Mouse (Mus musculus) small intestine, adult 2 months (tissue): ENCODE results near the gene Hoxc5. TPM values are rescaled to one million over a fixed set of nuclear protein-coding genes. Genes with fewer than 3 reads are reported as not detected.

Experiments used
- H3K27ac ChIP-seq: fragments of 200-500 bp; 2 replicates; pipeline ENCODE4 v1.5.1; 2012; ENCODE audit warnings: low read depth, low read length, control low read depth, inconsistent platforms; ENCODE audit not compliant: insufficient read depth
- H3K27me3 ChIP-seq: fragments of 200-500 bp; 2 replicates; pipeline ENCODE4 v1.6.1; 2012; ENCODE audit warnings: mild to moderate bottlenecking, moderate library complexity, low read length, inconsistent platforms; ENCODE audit not compliant: control insufficient read depth, insufficient read depth
- H3K36me3 ChIP-seq: fragments of 200-500 bp; 2 replicates; pipeline ENCODE4 v1.6.1; 2012; ENCODE audit warnings: mild to moderate bottlenecking, low read length, control low read depth, inconsistent platforms; ENCODE audit not compliant: control insufficient read depth, insufficient read depth
- H3K4me1 ChIP-seq: fragments of 200-500 bp; 2 replicates; pipeline ENCODE4 v1.6.1; 2012; ENCODE audit warnings: low read length, inconsistent platforms, mixed read lengths; ENCODE audit not compliant: control insufficient read depth, insufficient read depth, insufficient read length
- H3K4me3 ChIP-seq: fragments of 200-500 bp; 2 replicates; pipeline ENCODE4 v1.5.1; 2012; ENCODE audit warnings: low read depth, mild to moderate bottlenecking, control low read depth, inconsistent platforms, low read length, moderate library complexity
- CTCF ChIP-seq: fragments of 200-500 bp; IDR thresholded peaks from 2 replicates; pipeline ENCODE4 v1.5.1; 2012; ENCODE audit warnings: low read depth, mild to moderate bottlenecking, control low read depth, inconsistent platforms, low read length, moderate library complexity, mixed read lengths; ENCODE audit not compliant: insufficient replicate concordance, insufficient read length; ENCODE audit errors: extremely low read depth
- POLR2A ChIP-seq: fragments of 200-500 bp; IDR thresholded peaks from 2 replicates; pipeline ENCODE4 v1.6.1; 2012; ENCODE audit warnings: low read depth, mild to moderate bottlenecking, control low read depth, inconsistent platforms, low read length, moderate library complexity
- WGBS: fragments of 180-500 bp; shearing (Covaris S2); methylation state at CpG from one replicate; pipeline ENCODE4 v1.1.7; 2018; 5-methylcytosine and 5-hydroxymethylcytosine counted together
- polyA plus RNA-seq: library from polyadenylated mRNA; depleted of rRNA; stranded (reverse); fragments of >200 nt; gene quantifications from 2 replicates; pipeline ENCODE4 v1.2.3, GENCODE M21; 2012

The Hoxc5 gene
- polyA plus RNA-seq, 1 experiment, result 1.7 TPM

- H3K27me3 ChIP-seq, result peaks cover 89% of the 10 kb centered on the region
- no peak overlapping the region for H3K4me3 ChIP-seq
- H3K36me3 ChIP-seq, result no peaks in the 10 kb centered on the region
- TF ChIP-seq POLR2A (no peak), CTCF (no peak)
- H3K4me1 ChIP-seq, result no peaks in the 10 kb centered on the region; the same call in 1 of the 2 replicates
- WGBS, result 52% methylated on average over 1 of the region's 1 CpGs
- no peak overlapping the region for H3K27ac ChIP-seq
Measured at GRCm38 (mm10) chr15:102969296-102969695, 2.1 kb downstream of the Hoxc5 start.

DNA sequence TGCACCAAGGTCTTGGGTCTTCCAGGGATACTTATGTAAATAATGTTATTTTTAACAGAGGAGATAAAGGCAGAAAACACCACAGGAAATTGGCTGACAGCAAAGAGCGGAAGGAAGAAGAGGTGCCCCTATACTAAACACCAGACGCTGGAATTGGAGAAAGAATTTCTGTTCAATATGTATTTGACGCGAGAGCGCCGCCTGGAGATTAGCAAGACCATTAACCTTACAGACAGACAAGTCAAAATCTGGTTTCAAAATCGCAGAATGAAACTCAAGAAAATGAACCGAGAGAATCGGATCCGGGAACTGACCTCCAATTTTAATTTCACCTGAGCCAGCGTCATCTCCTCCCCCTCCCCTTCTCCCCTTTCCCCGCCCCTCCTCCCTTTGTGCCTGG lies 3.5 kb downstream of the Hoxc5 start:
- no peak for TF ChIP-seq CTCF
- TF ChIP-seq POLR2A, result no peak
- WGBS, result 2% methylated on average over 12 of the region's 12 CpGs
- H3K4me3 ChIP-seq, result no peak overlapping the region
- peaks cover 85% of the 10 kb centered on the region for H3K27me3 ChIP-seq
- H3K27ac ChIP-seq, result no peak overlapping the region
- H3K4me1 ChIP-seq, result no peaks in the 10 kb centered on the region; the same call in 1 of the 2 replicates
- no peaks in the 10 kb centered on the region for H3K36me3 ChIP-seq

DNA sequence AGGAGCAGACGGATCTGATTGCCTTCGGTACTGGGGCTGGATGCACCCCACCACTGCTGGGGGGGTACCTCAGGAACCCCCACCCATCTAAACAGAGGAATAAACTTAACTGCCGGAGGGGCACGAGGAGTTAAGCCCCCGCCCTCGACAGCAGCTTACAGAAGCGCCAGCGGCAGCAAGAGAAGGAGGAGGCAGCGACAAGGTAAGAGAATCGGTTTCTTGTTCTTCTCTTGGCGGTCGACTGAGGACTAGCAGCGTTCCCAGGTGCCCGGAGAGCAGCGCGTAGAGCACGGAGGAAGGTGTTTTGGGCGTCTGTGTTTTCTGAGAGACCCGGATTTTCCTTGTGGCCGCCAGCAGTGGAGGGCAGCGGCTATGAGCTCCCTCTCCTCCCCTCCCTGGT lies 5.0 kb downstream of the Hoxc5 start:
- Histone ChIP-seq H3K27ac (no peak overlapping the region), H3K27me3 (peaks cover 85% of the 10 kb centered on the region), H3K4me1 (peaks cover 3% of the 10 kb centered on the region; the same call in 1 of the 2 replicates), H3K36me3 (no peaks in the 10 kb centered on the region), H3K4me3 (no peak overlapping the region)
- 4% methylated on average over 21 of the region's 21 CpGs for WGBS
- TF ChIP-seq POLR2A, result no peak

GRCm38 (mm10) chr15:102972753-102973152 lies 5.5 kb downstream of the Hoxc5 start:
- H3K4me3 ChIP-seq, result no peak overlapping the region
- no peaks in the 10 kb centered on the region for H3K36me3 ChIP-seq
- H3K4me1 ChIP-seq, result peaks cover 4% of the 10 kb centered on the region; the same call in 1 of the 2 replicates
- H3K27ac ChIP-seq, result no peak overlapping the region
- 11% methylated on average over 6 of the region's 6 CpGs for WGBS
- TF ChIP-seq CTCF (no peak), POLR2A (no peak)
- H3K27me3 ChIP-seq, result peaks cover 85% of the 10 kb centered on the region

DNA sequence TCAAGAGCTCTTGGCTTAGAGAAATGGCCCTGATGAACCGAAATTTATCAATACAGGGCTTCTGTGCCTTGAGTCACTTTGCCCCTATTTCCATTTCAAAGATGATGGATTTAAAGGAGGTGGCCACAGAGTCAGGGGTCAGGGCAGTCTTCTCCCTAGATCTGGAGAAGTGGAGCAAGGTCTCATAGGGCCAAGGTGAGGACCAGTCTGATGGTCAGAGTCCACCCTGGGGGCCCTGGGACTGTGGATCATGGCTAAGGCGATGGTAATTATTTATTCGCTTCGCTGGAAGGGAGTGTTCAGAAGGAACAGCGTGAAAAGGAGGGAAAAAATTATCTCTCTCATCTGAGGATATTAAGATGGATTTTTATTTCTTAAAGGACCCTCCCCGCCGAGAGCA lies 7.8 kb downstream of the Hoxc5 start:
- TF ChIP-seq CTCF (no peak), POLR2A (no peak)
- H3K27ac ChIP-seq, result no peak overlapping the region
- H3K36me3 ChIP-seq, result no peaks in the 10 kb centered on the region
- no peak overlapping the region for H3K4me3 ChIP-seq
- 8% methylated on average over 7 of the region's 7 CpGs for WGBS
- H3K4me1 ChIP-seq, result peaks cover 4% of the 10 kb centered on the region; the same call in 1 of the 2 replicates
- peaks cover 90% of the 10 kb centered on the region for H3K27me3 ChIP-seq

DNA sequence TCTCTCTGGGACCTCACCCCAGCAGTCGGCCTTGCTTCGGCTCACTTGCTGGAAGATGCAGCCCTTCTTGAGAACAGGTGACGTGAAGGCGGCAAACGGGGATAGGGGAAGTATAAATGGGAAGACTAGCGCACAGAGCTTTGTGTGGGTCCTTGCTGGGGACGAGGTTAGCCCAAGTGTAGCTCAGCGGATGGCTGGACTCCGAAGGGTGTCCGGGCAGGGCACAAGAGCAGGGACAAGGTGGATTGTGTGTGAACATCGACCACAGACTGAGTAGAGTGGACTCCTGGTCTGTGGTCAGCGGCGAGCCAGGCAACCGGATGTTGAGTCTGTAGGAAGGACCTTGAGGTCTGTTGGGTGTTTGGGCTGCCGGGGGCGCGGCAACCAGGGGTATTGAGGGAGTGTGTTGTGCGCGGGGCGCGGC lies 8.5 kb downstream of the Hoxc5 start:
- H3K4me3 ChIP-seq, result no peak overlapping the region
- no peak overlapping the region for H3K27ac ChIP-seq
- 6% methylated on average over 21 of the region's 21 CpGs for WGBS
- no peaks in the 10 kb centered on the region for H3K36me3 ChIP-seq
- TF ChIP-seq CTCF (no peak), POLR2A (no peak)
- H3K4me1 ChIP-seq, result peaks cover 4% of the 10 kb centered on the region; the same call in 1 of the 2 replicates
- peaks cover 89% of the 10 kb centered on the region for H3K27me3 ChIP-seq

DNA sequence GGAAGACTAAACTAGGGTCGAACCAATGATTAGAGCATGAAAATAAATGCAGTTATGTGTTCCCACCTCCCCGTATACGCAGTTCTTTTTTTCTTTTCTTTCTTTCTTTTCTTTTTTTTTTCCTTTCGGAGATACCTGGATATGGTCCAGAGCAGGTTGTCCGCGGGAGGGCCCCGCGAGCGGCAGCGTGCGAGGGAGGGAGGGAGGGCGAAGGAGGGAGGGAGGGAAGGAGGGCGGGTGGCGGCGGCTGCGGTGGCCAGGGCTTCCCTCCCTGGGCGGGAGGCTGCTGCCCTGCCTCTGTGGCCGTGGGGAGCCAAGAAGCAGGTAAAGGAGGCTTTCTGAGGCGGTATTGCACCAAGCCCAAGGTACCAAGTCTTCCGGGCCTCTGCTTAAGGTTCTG lies 8.9 kb downstream of the Hoxc5 start, which contains the start of gene Hoxc9:
Gene Hoxc9 (plus strand): TSS at position 269 of the 400 bp plus-strand sequence.
- Histone ChIP-seq H3K4me1 (peaks cover 4% of the 10 kb centered on the region; the same call in 1 of the 2 replicates), H3K27me3 (peaks cover 90% of the 10 kb centered on the region), H3K36me3 (no peaks in the 10 kb centered on the region), H3K4me3 (peak within 1 kb of the TSS; percentile 52), H3K27ac (no peak within 1 kb of the TSS)
- 3% methylated on average over 19 of the region's 20 CpGs for WGBS
- TF ChIP-seq CTCF, result no peak
- no peak for TF ChIP-seq POLR2A
